Mouse (Mus musculus): Measurements from ENCODE around the gene Arid1a. TPM values are rescaled to one million over a fixed set of nuclear protein-coding genes. Genes with fewer than 3 reads are reported as not detected.
A peak's percentile ranks its signal among the peaks of the same experiment; 100 is the strongest.

The Arid1a gene
- total RNA-seq, 2 experiments from 2014 or later: 83.2 to 88.6 TPM

GRCm38 (mm10) chr4:133754871-133755765 is 1.5 kb downstream of the Arid1a start:
- Histone ChIP-seq H3K4me3 (peak overlapping the region; percentile 90), H3K27ac (peak overlapping the region; percentile 95)
- no peak for DNase-seq (ENCODE audit: low spot score in 2 of 2)
- no peak for TF ChIP-seq CTCF (conservative IDR thresholded peaks at IDR 0.05)

- peak overlapping the region; percentile 90 for H3K4me3 ChIP-seq
- TF ChIP-seq CTCF (conservative IDR thresholded peaks at IDR 0.05): peak; percentile 43
Observed at GRCm38 (mm10) chr4:133754238-133754637, 2.3 kb downstream of the Arid1a start.

GRCm38 (mm10) chr4:133753375-133754190 is 3.0 kb downstream of the Arid1a start:
- no peak for TF ChIP-seq CTCF (conservative IDR thresholded peaks at IDR 0.05)
- H3K27ac ChIP-seq: peak overlapping the region; percentile 95
- DNase-seq (ENCODE audit: low spot score in 2 of 2): peak; percentile 55 to 56
- H3K4me3 ChIP-seq: peak overlapping the region; percentile 90

More at GRCm38 (mm10) chr4:133754238-133754637, 2.3 kb downstream of the Arid1a start:
- H3K27ac ChIP-seq: peak overlapping the region; percentile 95
- peak; percentile 98 to 100 for DNase-seq (ENCODE audit: low spot score in 2 of 2)

GRCm38 (mm10) chr4:133752449-133753374 is 3.9 kb downstream of the Arid1a start:
- peak in 1 of 2 experiments; percentile 24 for DNase-seq (ENCODE audit: low spot score in 2 of 2)
- no peak; the same call in 1 of the 2 replicates for TF ChIP-seq CTCF (conservative IDR thresholded peaks at IDR 0.05)
- peak overlapping the region; percentile 90 for H3K4me3 ChIP-seq
- H3K27ac ChIP-seq: peak overlapping the region; percentile 95

- H3K27ac ChIP-seq: peak overlapping the region; percentile 95
- H3K4me3 ChIP-seq: peak overlapping the region; percentile 90
- DNase-seq (ENCODE audit: low spot score in 2 of 2): peak; percentile 42 to 77
- no peak for TF ChIP-seq CTCF (conservative IDR thresholded peaks at IDR 0.05)
Observed at GRCm38 (mm10) chr4:133751521-133752448, 4.8 kb downstream of the Arid1a start.

- Histone ChIP-seq H3K4me3 (peak overlapping the region; percentile 90), H3K27ac (no peak overlapping the region; the same call in 1 of the 2 replicates)
- TF ChIP-seq CTCF (conservative IDR thresholded peaks at IDR 0.05): no peak
- no peak for DNase-seq (ENCODE audit: low spot score in 2 of 2)
Observed at GRCm38 (mm10) chr4:133750184-133750775, 6.3 kb downstream of the Arid1a start.

- no peak for TF ChIP-seq CTCF (conservative IDR thresholded peaks at IDR 0.05)
Observed at GRCm38 (mm10) chr4:133735282-133735681, 21.3 kb downstream of the Arid1a start.

GRCm38 (mm10) chr4:133730122-133730521 is 26.4 kb downstream of the Arid1a start:
- peak overlapping the region; percentile 76 for H3K27ac ChIP-seq
- peak overlapping the region; percentile 33 for H3K4me3 ChIP-seq
- DNase-seq (ENCODE audit: low spot score in 2 of 2): no peak
- TF ChIP-seq CTCF (conservative IDR thresholded peaks at IDR 0.05): no peak

More at GRCm38 (mm10) chr4:133735282-133735681, 21.3 kb downstream of the Arid1a start:
- Histone ChIP-seq H3K4me3 (no peak overlapping the region), H3K27ac (no peak overlapping the region)
- no peak for DNase-seq (ENCODE audit: low spot score in 2 of 2)

GRCm38 (mm10) chr4:133729541-133730093 is 27.0 kb downstream of the Arid1a start:
- Histone ChIP-seq H3K27ac (peak overlapping the region; percentile 76), H3K4me3 (peak overlapping the region; percentile 33)
- peak; percentile 70 to 85 for DNase-seq (ENCODE audit: low spot score in 2 of 2)
- TF ChIP-seq CTCF (conservative IDR thresholded peaks at IDR 0.05): no peak

- no peak for DNase-seq (ENCODE audit: low spot score in 2 of 2)
- Histone ChIP-seq H3K4me3 (no peak overlapping the region; the same call in 1 of the 2 replicates), H3K27ac (peak overlapping the region; percentile 76)
- TF ChIP-seq CTCF (conservative IDR thresholded peaks at IDR 0.05): no peak
Observed at GRCm38 (mm10) chr4:133729007-133729406, 27.6 kb downstream of the Arid1a start.
